Mouse (Mus musculus) ES-E14 (cell line): Measurements from ENCODE around the gene Fiz1.

Experiments used
- CHD2 ChIP-seq: IDR thresholded peaks from 2 replicates; pipeline ENCODE4 v1.6.1; 2014; ENCODE audit warnings: mild to moderate bottlenecking, low read depth, low read length, inconsistent platforms
- ZNF384 ChIP-seq: IDR thresholded peaks from 2 replicates; pipeline ENCODE4 v1.6.1; 2012; ENCODE audit warnings: low read depth, low read length, inconsistent platforms

GRCm38 (mm10) chr7:5035628-5036027, 21.1 kb upstream of the Fiz1 start:
- TF ChIP-seq CHD2: no peak
- TF ChIP-seq ZNF384: no peak
